Mouse (Mus musculus) C2C12 (cell line): ENCODE data around the gene Med18. TPM values are rescaled to one million over a fixed set of nuclear protein-coding genes. Genes with fewer than 3 reads are reported as not detected.

Experiments
- H3K27me3 ChIP-seq: one replicate; pipeline ENCODE4 v1.6.1; 2011; ENCODE audit not compliant: control insufficient read depth, insufficient read depth, insufficient read length
- H3K36me3 ChIP-seq: one replicate; pipeline ENCODE4 v1.6.1; 2011; ENCODE audit not compliant: control insufficient read depth, insufficient read depth
- H3K4me3 ChIP-seq: one replicate; pipeline ENCODE4 v1.5.1; 2011; ENCODE audit warnings: mild to moderate bottlenecking, control low read depth; ENCODE audit not compliant: poor library complexity, insufficient read depth, severe bottlenecking
- H3K79me2 ChIP-seq: one replicate; pipeline ENCODE4 v1.6.1; 2011; ENCODE audit not compliant: control insufficient read depth, insufficient read depth
- H3K79me3 ChIP-seq: one replicate; pipeline ENCODE4 v1.6.1; 2011; ENCODE audit warnings: low read depth, control low read depth
- H3ac ChIP-seq: one replicate; pipeline ENCODE3; 2011; ENCODE audit warnings: low read depth; ENCODE audit not compliant: control insufficient read depth, insufficient read length
- CEBPB ChIP-seq: IDR thresholded peaks from one replicate; pipeline ENCODE4 v1.6.1; 2011; ENCODE audit warnings: low read depth, mild to moderate bottlenecking, control low read depth, moderate library complexity
- CTCF ChIP-seq: IDR thresholded peaks from one replicate; pipeline ENCODE4 v1.5.1; 2011; ENCODE audit not compliant: control insufficient read depth, insufficient read depth, insufficient read length
- FOSL1 ChIP-seq: IDR thresholded peaks from one replicate; pipeline ENCODE4 v1.8.0; 2011; ENCODE audit warnings: mild to moderate bottlenecking, low read length; ENCODE audit not compliant: poor library complexity, insufficient read depth, severe bottlenecking
- MAX ChIP-seq: IDR thresholded peaks from one replicate; pipeline ENCODE4 v1.6.1; 2011; ENCODE audit warnings: mild to moderate bottlenecking, control low read depth
- MYOD1 ChIP-seq: IDR thresholded peaks from one replicate; pipeline ENCODE4 v1.6.1; 2011; ENCODE audit warnings: low read depth; ENCODE audit not compliant: control insufficient read depth, insufficient read length
- MYOG ChIP-seq: IDR thresholded peaks from one replicate; pipeline ENCODE4 v1.6.1; 2011; ENCODE audit not compliant: control insufficient read depth, insufficient read length; ENCODE audit errors: extremely low read depth
- USF1 ChIP-seq: IDR thresholded peaks from one replicate; pipeline ENCODE4 v1.6.1; 2011; ENCODE audit warnings: low read depth, mild to moderate bottlenecking, control low read depth, moderate library complexity
- polyA plus RNA-seq: library from polyadenylated mRNA; unstranded; fragments of >200 nt; fragmentation: generic; extraction: Trizol; gene quantifications from one replicate; pipeline ENCODE4 v1.2.1, GENCODE M21; 2012; ENCODE audit warnings: missing spikeins

Med18 gene
- polyA plus RNA-seq, 1 experiment: 13.4 TPM

DNA sequence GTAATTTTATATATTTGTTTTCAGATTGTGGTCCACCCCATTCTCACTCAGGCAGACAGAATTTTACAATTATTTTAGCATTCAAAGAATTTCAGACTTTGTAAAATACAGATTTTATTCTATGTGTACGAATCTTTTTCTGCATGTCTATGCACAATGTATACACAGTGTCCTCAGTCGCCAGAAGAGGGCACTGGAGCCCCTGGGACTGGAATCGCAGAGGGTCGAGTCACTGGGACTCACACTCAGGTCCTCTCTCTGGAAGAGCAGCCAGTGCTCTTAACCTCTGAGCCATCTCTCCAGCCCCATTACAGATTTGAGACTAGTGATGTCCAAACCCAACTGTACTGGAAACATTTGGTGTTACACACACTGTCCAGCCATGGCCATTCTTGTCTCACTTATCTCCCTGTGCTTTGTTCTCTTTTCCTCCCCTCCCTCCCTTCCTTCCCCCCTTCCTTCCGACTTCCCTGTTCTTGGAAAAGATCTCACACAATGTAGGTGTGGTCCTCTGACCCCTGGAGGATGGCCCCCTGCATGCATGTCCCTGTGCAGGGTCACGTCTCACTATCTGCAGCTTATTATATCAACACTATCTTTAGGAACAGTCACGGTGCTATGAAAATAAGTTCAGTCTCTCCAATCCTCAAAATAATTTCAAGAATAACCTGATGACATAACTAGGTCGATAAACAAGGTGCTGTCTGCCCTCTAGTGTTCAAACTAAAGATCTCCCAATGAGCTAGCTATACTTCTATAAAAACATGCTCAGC, 52.2 kb downstream of the Med18 start:
- Histone ChIP-seq H3K27me3 (no peaks in the 10 kb centered on the region), H3K36me3 (no peaks in the 10 kb centered on the region), H3K79me3 (peaks cover 70% of the 10 kb centered on the region), H3K4me3 (no peak overlapping the region), H3K79me2 (peaks cover 97% of the 10 kb centered on the region), H3ac (no peak overlapping the region)
- TF ChIP-seq CEBPB: no peak
- no peak for TF ChIP-seq MYOG
- no peak for TF ChIP-seq MYOD1
- TF ChIP-seq USF1: no peak
- TF ChIP-seq FOSL1: no peak
- no peak for TF ChIP-seq MAX
- no peak for TF ChIP-seq CTCF

- TF ChIP-seq CEBPB (no peak), MYOG (no peak), MAX (no peak), FOSL1 (no peak), MYOD1 (no peak), USF1 (no peak), CTCF (no peak)
- Histone ChIP-seq H3K79me2 (peaks cover 97% of the 10 kb centered on the region), H3K4me3 (no peak overlapping the region), H3ac (no peak overlapping the region), H3K36me3 (no peaks in the 10 kb centered on the region), H3K79me3 (peaks cover 68% of the 10 kb centered on the region), H3K27me3 (no peaks in the 10 kb centered on the region)
Observed at GRCm38 (mm10) chr4:132409587-132410229, 54.0 kb downstream of the Med18 start.

Other genes starting within 250 kb of the Med18 start
- 13.0 TPM for gene Gmeb1, start 202.3 kb downstream of the Med18 start, polyA plus RNA-seq
- gene Taf12, start 189.5 kb downstream of the Med18 start, polyA plus RNA-seq: 29.7 TPM
- 0.42 TPM for gene Rab42, start 160.5 kb downstream of the Med18 start, polyA plus RNA-seq
- 55.1 TPM for gene Trnau1ap, start 134.4 kb downstream of the Med18 start, polyA plus RNA-seq
- gene Rcc1, start 110.3 kb downstream of the Med18 start, polyA plus RNA-seq: 110 TPM
- 21.8 TPM for gene Phactr4, start 41.4 kb downstream of the Med18 start, polyA plus RNA-seq
- 21.5 TPM for gene Sesn2, start 46.6 kb upstream of the Med18 start, polyA plus RNA-seq
- gene Atpif1, start 69.7 kb upstream of the Med18 start, polyA plus RNA-seq: 596 TPM
- gene Dnajc8, start 71.6 kb upstream of the Med18 start, polyA plus RNA-seq: 104 TPM
- 0.01 TPM for gene Ptafr, start 100.1 kb upstream of the Med18 start, polyA plus RNA-seq
- 23.0 TPM for gene Eya3, start 175.1 kb upstream of the Med18 start, polyA plus RNA-seq